Mouse (Mus musculus): ENCODE measurements around the gene Mrap2.

GRCm38 (mm10) chr9:87182231-87182630 lies 38.1 kb downstream of the Mrap2 start:
- TF ChIP-seq CTCF (IDR thresholded peaks at IDR 0.05; ENCODE audit: control insufficient read depth, insufficient read depth, insufficient replicate concordance, low read depth, low read length) (no peak), POLR2A (IDR thresholded peaks at IDR 0.05; ENCODE audit: control insufficient read depth, low read depth, low read length) (no peak)

All from testis, adult 2 months (tissue).